11 mouse cellular contexts compared by ENCODE assay signal in genomic region chr1:39123081-39123812, GRCm38 (mm10).
DNase-seq lines count a peak whose midpoint lies in the region; ATAC-seq and TF ChIP-seq lines count a peak whose summit lies in the region.
"Had no signal": no experiment of that assay in that cellular context is flagged by ENCODE, and none has a peak within 500 bp of the region (broad histone marks: within the 10 kb centered on the region; RNA-seq: fewer than 3 reads in every experiment).

No protein-coding gene starts in this region.

- no peaks in the 10 kb centered on the region for H3K27me3 ChIP-seq in kidney, postnatal 0 days (ENCODE audit: insufficient read depth, low read length)
- H3K27me3 ChIP-seq in ES-Bruce4 (ENCODE audit: control insufficient read depth, insufficient read depth, low read length, poor library complexity, severe bottlenecking): no peaks in the 10 kb centered on the region
- H3K27me3 ChIP-seq in midbrain, embryonic 16.5 days (ENCODE audit: control insufficient read depth, insufficient read depth, low read depth, low read length): no peaks in the 10 kb centered on the region

- no peaks in the 10 kb centered on the region for H3K36me3 ChIP-seq in kidney, postnatal 0 days (ENCODE audit: insufficient read depth, low read length)
- H3K36me3 ChIP-seq in ES-Bruce4 (ENCODE audit: control insufficient read depth, insufficient read depth, low read length, poor library complexity, severe bottlenecking): no peaks in the 10 kb centered on the region
- H3K36me3 ChIP-seq in midbrain, embryonic 16.5 days (ENCODE audit: control insufficient read depth, insufficient read depth, low read length): no peaks in the 10 kb centered on the region
- H3K36me3 ChIP-seq: limb, embryonic 10.5 days had no signal

- no peak overlapping the region for H3K27ac ChIP-seq in kidney, postnatal 0 days
- 0 out of 2 replicates have a peak overlapping the region, but pooled peaks have one; percentile 16 for H3K27ac ChIP-seq in ES-Bruce4 (ENCODE audit: insufficient read depth, low read length)
- H3K27ac ChIP-seq in midbrain, embryonic 16.5 days (ENCODE audit: low read length): no peak overlapping the region
- H3K27ac ChIP-seq: limb, embryonic 10.5 days had no signal

- H3K9ac ChIP-seq in kidney, postnatal 0 days (ENCODE audit: low read depth, low read length): no peak overlapping the region
- H3K9ac ChIP-seq in ES-Bruce4 (ENCODE audit: low read depth, poor library complexity, severe bottlenecking): no peak overlapping the region
- H3K9ac ChIP-seq in midbrain, embryonic 16.5 days (ENCODE audit: low read depth, low read length): no peak overlapping the region

- no peak for ATAC-seq in kidney, postnatal 0 days (replicated peaks; ENCODE audit: low FRiP score, low read depth)
- peak; percentile 32 for ATAC-seq in activated CD4-positive, CD25-positive, alpha-beta regulatory T cell, adult 4 months
- ATAC-seq in midbrain, embryonic 16.5 days: peak; percentile 54; the same call in 1 of the 2 replicates

- 61% methylated on average over 10 of the region's 10 CpGs for WGBS in kidney, postnatal 0 days
- 60% methylated on average over 10 of the region's 10 CpGs for WGBS in midbrain, embryonic 16.5 days

- peak; percentile 22 for DNase-seq in kidney, postnatal 0 days (ENCODE audit: low spot score)
- no peak for DNase-seq in kidney, postnatal 4 days
- DNase-seq in embryo, embryonic 9.5 days (ENCODE audit: extremely low spot score): no peak
- no peak for DNase-seq in layer of hippocampus, adult 9-11 months
- DNase-seq: cerebellum, adult 9-11 months; kidney, adult 2 months; lung, adult 18-20 months had no signal

- no peak for TF ChIP-seq CTCF in kidney, postnatal 0 days (IDR thresholded peaks at IDR 0.05; ENCODE audit: low read depth)
- no peak for TF ChIP-seq CTCF in ES-Bruce4 (IDR thresholded peaks at IDR 0.05; ENCODE audit: low read depth, low read length)

- H3K4me1 ChIP-seq in kidney, postnatal 0 days (replicated peaks; ENCODE audit: insufficient read depth, low read length): no peaks in the 10 kb centered on the region
- peaks cover 2% of the 10 kb centered on the region for H3K4me1 ChIP-seq in ES-Bruce4 (ENCODE audit: control insufficient read depth, insufficient read depth, low read length)
- H3K4me1 ChIP-seq in midbrain, embryonic 16.5 days (ENCODE audit: control insufficient read depth, insufficient read depth, low read length): no peaks in the 10 kb centered on the region; the same call in 1 of the 2 replicates
- H3K4me1 ChIP-seq: limb, embryonic 10.5 days had no signal

- no peak overlapping the region for H3K4me3 ChIP-seq in kidney, postnatal 0 days (replicated peaks; ENCODE audit: low read depth, low read length)
- H3K4me3 ChIP-seq in ES-Bruce4 (ENCODE audit: low read depth, low read length): no peak overlapping the region
- H3K4me3 ChIP-seq in midbrain, embryonic 16.5 days (ENCODE audit: low read depth, low read length): no peak overlapping the region
- H3K4me3 ChIP-seq: limb, embryonic 10.5 days had no signal

- TF ChIP-seq POLR2A in ES-Bruce4 (IDR thresholded peaks at IDR 0.05; ENCODE audit: insufficient read depth, low read length): no peak

- no peak overlapping the region for H3K4me2 ChIP-seq in kidney, postnatal 0 days (ENCODE audit: low read length)
- H3K4me2 ChIP-seq in midbrain, embryonic 16.5 days (ENCODE audit: low read length): no peak overlapping the region

- TF ChIP-seq EP300 in ES-Bruce4 (IDR thresholded peaks at IDR 0.05; ENCODE audit: insufficient read depth, low read depth, low read length): no peak

- H3K9me3 ChIP-seq in kidney, postnatal 0 days (replicated peaks; ENCODE audit: low read length): no peaks in the 10 kb centered on the region
- H3K9me3 ChIP-seq in ES-Bruce4 (replicated peaks; ENCODE audit: control insufficient read depth, insufficient read depth, low read length, poor library complexity, severe bottlenecking): peaks cover 7% of the 10 kb centered on the region
- no peaks in the 10 kb centered on the region for H3K9me3 ChIP-seq in midbrain, embryonic 16.5 days (replicated peaks; ENCODE audit: control insufficient read depth, low read length, poor library complexity, severe bottlenecking)
- H3K9me3 ChIP-seq: limb, embryonic 10.5 days had no signal
